Mouse (Mus musculus) kidney, adult 18-20 months (tissue): ENCODE results near the gene Smox.

Experiments
- DNase-seq: peaks from one replicate; pipeline ENCODE4 v3.0.0; 2021

Smox gene

DNA sequence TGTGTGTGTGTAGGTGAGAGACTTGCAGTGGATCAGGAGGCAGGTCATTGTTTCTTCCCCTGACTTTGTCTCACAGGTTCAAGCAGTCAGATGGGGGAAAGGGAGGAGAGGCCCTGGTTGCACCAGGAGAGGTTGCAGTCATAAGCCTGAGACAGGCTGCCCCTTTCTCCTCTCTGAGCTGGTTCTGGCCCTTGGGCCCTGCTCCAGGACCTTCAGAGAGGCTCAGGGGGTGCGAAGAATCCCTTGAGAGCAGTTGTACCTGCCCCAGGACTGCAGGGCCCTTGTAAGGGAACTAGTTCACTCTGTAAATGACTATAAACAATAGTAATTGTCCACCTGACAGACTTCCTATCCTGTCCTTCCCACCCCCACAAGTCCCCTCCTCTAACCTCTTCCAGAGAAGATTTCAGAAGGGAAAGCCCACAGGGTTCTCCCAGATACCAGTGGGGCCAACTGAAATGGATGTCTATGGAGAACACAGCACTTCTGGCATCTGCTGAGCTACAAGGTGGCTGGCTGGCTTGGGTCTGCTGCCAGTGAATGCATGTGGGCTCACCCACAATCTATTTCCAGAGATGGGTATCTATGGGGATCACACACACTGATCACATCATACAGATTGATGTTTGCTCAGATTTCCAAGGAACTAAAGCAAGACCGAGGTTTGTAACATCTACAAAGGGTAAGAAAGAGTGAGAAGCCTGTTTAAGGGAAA is 69.1 kb downstream of the Smox start:
- DNase-seq = no peak

- no peak for DNase-seq
Observed at GRCm38 (mm10) chr2:131561344-131561870, 70.1 kb downstream of the Smox start.

DNA sequence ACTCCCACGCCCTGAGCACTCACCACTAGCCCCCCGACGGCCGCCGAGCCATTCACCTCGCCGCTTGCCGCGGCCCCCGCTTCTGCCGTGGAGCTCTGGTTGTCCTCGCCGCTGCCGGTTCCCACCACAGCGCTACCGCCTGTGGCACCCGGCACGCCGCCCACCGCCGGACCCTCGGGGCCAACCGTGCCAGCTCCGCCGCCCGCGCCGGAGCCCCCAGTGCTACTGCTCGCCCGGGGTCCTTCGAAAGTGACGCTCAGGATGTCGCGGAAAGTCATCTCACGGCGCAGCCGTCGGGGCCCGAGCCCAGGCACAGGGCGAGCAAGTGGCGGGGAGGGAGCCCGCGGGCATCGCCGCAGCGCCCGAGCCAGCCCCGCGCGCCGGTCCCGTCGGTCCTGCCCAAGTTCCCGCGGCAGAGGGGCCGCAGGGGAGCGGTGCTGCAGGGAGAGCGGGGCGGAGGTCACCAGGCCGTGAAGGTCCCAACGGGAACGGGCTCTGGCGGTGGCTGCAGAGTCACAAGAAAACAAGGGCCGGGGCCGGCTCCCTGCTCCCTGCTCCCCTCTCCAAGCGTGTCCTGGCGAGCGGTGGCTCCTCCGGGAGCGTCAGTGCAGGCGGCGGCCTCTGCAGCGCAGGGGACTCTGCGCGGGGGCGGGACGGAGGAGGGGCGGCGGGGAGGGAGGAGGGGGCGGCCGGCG is 70.7 kb downstream of the Smox start, which contains the start of gene Adra1d:
Gene Adra1d (minus strand): TSS at position 393 of the 695 bp plus-strand sequence.
- DNase-seq = peak; percentile 27

DNA sequence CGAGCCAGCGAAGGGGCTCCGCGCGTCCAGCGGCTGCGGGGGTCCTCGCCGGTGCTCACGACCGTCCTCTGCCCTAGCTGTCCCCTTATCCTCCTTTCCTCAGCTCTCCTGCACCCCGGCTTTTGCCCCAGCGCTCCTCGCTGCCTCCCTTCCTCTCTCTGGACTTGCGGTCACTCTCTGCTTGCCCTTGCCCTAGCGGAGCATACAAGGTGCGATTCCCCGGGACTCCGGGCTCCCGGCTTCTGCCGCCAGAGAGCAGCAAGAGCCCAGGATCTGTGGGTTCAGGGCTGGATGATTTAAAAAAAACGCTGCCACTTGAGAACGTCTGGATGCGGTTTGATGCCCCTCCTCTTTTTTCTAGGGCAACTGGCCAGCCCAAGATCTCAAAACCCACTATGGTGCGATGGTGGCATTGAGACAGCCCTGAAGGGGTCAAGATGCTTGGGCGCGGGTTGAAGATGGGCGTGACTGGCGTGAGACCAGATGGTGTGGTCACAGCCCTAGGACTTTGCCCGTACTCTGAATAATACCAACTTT is 71.4 kb downstream of the Smox start:
- DNase-seq = peak; percentile 65
